Mouse (Mus musculus) cerebellum, adult 2 months (tissue): Measurements from ENCODE around the gene Fgfr2.

Experiments
- CTCF ChIP-seq: fragments of 200-500 bp; IDR thresholded peaks from 2 replicates; pipeline ENCODE4 v1.5.1; 2011; ENCODE audit warnings: low read depth, mild to moderate bottlenecking, control low read depth, low read length, moderate library complexity, borderline replicate concordance; ENCODE audit not compliant: insufficient read depth
- POLR2A ChIP-seq: fragments of 200-500 bp; IDR thresholded peaks from 2 replicates; pipeline ENCODE4 v1.6.1; 2011; ENCODE audit warnings: low read length, control low read depth, borderline replicate concordance; ENCODE audit not compliant: insufficient read depth

- TF ChIP-seq POLR2A (no peak), CTCF (no peak)
These were observed 1494.2 kb downstream of the Fgfr2 start for GRCm38 (mm10) chr7:131628846-131629391.
